Mouse (Mus musculus) megakaryocyte, embryonic 14.5 days (primary cell): Measurements from ENCODE around the gene Islr2.

Experiments used
- FLI1 ChIP-seq: IDR thresholded peaks from 2 replicates; pipeline ENCODE4 v1.6.1; 2012; ENCODE audit warnings: low read length, inconsistent platforms, mixed read lengths
- GATA1 ChIP-seq: IDR thresholded peaks from 3 replicates; pipeline ENCODE4 v1.6.1; 2012; ENCODE audit warnings: mixed read lengths, low read length, inconsistent platforms, borderline replicate concordance

- TF ChIP-seq GATA1 (no peak), FLI1 (no peak)
Observed at GRCm38 (mm10) chr9:58202676-58203453, 1.3 kb downstream of the Islr2 start.
